Mouse (Mus musculus) ES-E14 (cell line): ENCODE results near the gene Arpc1b.

Source experiments
- CHD2 ChIP-seq: IDR thresholded peaks from 2 replicates; pipeline ENCODE4 v1.6.1; 2014; ENCODE audit warnings: mild to moderate bottlenecking, low read depth, low read length, inconsistent platforms
- ZC3H11A ChIP-seq: IDR thresholded peaks from 2 replicates; pipeline ENCODE4 v1.6.1; 2012; ENCODE audit warnings: low read depth, mild to moderate bottlenecking, inconsistent platforms, low read length, borderline replicate concordance

DNA sequence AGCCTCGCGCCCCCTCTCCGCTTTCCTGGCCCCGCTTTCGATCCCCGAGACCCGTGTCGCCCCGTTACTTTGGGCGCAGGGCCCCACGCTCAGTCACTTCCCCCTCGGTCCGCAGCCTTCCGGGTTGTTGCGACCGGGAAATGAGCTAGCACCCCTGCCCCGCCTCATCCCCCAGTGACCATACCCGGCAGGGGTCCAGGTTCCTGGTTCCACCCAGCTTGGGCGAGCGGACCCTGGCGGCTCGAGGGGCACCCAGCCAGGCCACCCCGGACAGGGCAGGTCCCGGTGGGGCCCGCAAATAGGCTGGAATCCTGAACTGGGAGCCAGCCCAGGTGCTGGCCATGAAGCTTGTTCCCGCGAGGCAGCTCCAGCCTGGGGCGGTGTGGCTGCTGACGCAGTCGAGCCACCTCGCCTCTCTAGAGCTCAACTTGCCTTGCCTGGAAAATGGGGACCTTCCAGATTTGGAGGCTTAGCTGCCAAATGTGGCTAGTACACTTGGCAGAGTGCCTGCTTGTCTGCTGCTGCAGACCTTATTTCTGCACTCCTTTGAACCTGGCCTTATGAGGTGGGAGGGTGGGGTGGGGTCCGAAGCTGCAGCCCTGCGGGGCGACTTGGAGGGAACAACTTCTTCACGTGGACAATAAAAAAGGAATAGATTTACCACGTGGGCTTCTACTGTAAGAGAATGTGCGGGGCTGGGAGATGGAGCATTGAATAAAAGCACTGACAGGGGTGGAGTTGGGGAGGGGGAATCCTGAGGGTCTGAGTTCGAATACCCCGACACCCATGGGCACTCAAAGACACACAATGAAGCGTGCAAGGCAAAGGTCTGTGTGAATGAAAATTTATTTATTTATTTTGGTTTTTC, 825 bp downstream of the Arpc1b start:
- TF ChIP-seq CHD2, result no peak
- no peak for TF ChIP-seq ZC3H11A
